Mouse (Mus musculus): Measurements from ENCODE around the gene Cyp24a1. TPM values are rescaled to one million over a fixed set of nuclear protein-coding genes. Genes with fewer than 3 reads are reported as not detected.

Gene Cyp24a1
- polyA plus RNA-seq, 1 experiment from 2014 or later, result 7.4 TPM

GRCm38 (mm10) chr2:170503343-170503742 is 6.4 kb upstream of the Cyp24a1 start:
- no peaks in the 10 kb centered on the region for H3K36me3 ChIP-seq (ENCODE audit: insufficient read depth, low read length)
- H3K9me3 ChIP-seq (replicated peaks; ENCODE audit: low read length), result no peaks in the 10 kb centered on the region
- 39% methylated on average over 8 of the region's 8 CpGs for WGBS
- TF ChIP-seq CTCF (IDR thresholded peaks at IDR 0.05; ENCODE audit: low read depth), result no peak
- H3K27ac ChIP-seq, result no peak overlapping the region
- DNase-seq (ENCODE audit: low spot score) (no peak), ATAC-seq (replicated peaks; ENCODE audit: low FRiP score, low read depth) (no peak)
- no peak overlapping the region for H3K4me3 ChIP-seq (replicated peaks; ENCODE audit: low read depth, low read length)
- no peak overlapping the region for H3K4me2 ChIP-seq (ENCODE audit: low read length)
- H3K4me1 ChIP-seq (replicated peaks; ENCODE audit: insufficient read depth, low read length), result no peaks in the 10 kb centered on the region
- H3K9ac ChIP-seq (ENCODE audit: low read depth, low read length), result no peak overlapping the region
- peaks cover 11% of the 10 kb centered on the region for H3K27me3 ChIP-seq (ENCODE audit: insufficient read depth, low read length)

GRCm38 (mm10) chr2:170498011-170498410 is 1.1 kb upstream of the Cyp24a1 start:
- WGBS, result 21% methylated on average over 8 of the region's 8 CpGs
- Histone ChIP-seq H3K4me2 (ENCODE audit: low read length) (no peak overlapping the region), H3K27ac (no peak overlapping the region), H3K9ac (ENCODE audit: low read depth, low read length) (no peak overlapping the region), H3K27me3 (ENCODE audit: insufficient read depth, low read length) (peaks cover 54% of the 10 kb centered on the region), H3K4me1 (replicated peaks; ENCODE audit: insufficient read depth, low read length) (no peaks in the 10 kb centered on the region), H3K36me3 (ENCODE audit: insufficient read depth, low read length) (no peaks in the 10 kb centered on the region), H3K9me3 (replicated peaks; ENCODE audit: low read length) (no peaks in the 10 kb centered on the region), H3K4me3 (replicated peaks; ENCODE audit: low read depth, low read length) (no peak overlapping the region)
- DNase-seq (ENCODE audit: low spot score) (no peak), ATAC-seq (replicated peaks; ENCODE audit: low FRiP score, low read depth) (no peak)
- no peak for TF ChIP-seq CTCF (IDR thresholded peaks at IDR 0.05; ENCODE audit: low read depth)

- 1% methylated on average over 46 of the region's 46 CpGs for WGBS
- Histone ChIP-seq H3K4me3 (replicated peaks; ENCODE audit: low read depth, low read length) (peak within 1 kb of the TSS; percentile 18), H3K9me3 (replicated peaks; ENCODE audit: low read length) (no peaks in the 10 kb centered on the region), H3K27ac (no peak within 1 kb of the TSS), H3K4me2 (ENCODE audit: low read length) (peak within 1 kb of the TSS; percentile 38; the same call in 1 of the 2 replicates), H3K9ac (ENCODE audit: low read depth, low read length) (0 out of 2 replicates have a peak within 1 kb of the TSS, but pooled peaks have one; percentile 31), H3K27me3 (ENCODE audit: insufficient read depth, low read length) (peaks cover 57% of the 10 kb centered on the region), H3K36me3 (ENCODE audit: insufficient read depth, low read length) (no peaks in the 10 kb centered on the region), H3K4me1 (replicated peaks; ENCODE audit: insufficient read depth, low read length) (no peaks in the 10 kb centered on the region)
- no peak for TF ChIP-seq CTCF (IDR thresholded peaks at IDR 0.05; ENCODE audit: low read depth)
- ATAC-seq (replicated peaks; ENCODE audit: low FRiP score, low read depth) (no peak), DNase-seq (ENCODE audit: low spot score) (peak; percentile 54)
Measured at GRCm38 (mm10) chr2:170496154-170496930, 603 bp downstream of the Cyp24a1 start, which contains the start of gene Pfdn4. Gene Pfdn4 (plus strand): TSS chr2:170496428.

GRCm38 (mm10) chr2:170494784-170495710 is 1.9 kb downstream of the Cyp24a1 start:
- Histone ChIP-seq H3K9me3 (replicated peaks; ENCODE audit: low read length) (no peaks in the 10 kb centered on the region), H3K9ac (ENCODE audit: low read depth, low read length) (no peak overlapping the region), H3K4me2 (ENCODE audit: low read length) (no peak overlapping the region), H3K4me1 (replicated peaks; ENCODE audit: insufficient read depth, low read length) (no peaks in the 10 kb centered on the region), H3K27me3 (ENCODE audit: insufficient read depth, low read length) (peaks cover 57% of the 10 kb centered on the region), H3K4me3 (replicated peaks; ENCODE audit: low read depth, low read length) (peak overlapping the region; percentile 18; the same call in 1 of the 2 replicates), H3K27ac (no peak overlapping the region), H3K36me3 (ENCODE audit: insufficient read depth, low read length) (no peaks in the 10 kb centered on the region)
- no peak for TF ChIP-seq CTCF (IDR thresholded peaks at IDR 0.05; ENCODE audit: low read depth)
- WGBS, result 6% methylated on average over 31 of the region's 31 CpGs
- DNase-seq (ENCODE audit: low spot score) (no peak), ATAC-seq (replicated peaks; ENCODE audit: low FRiP score, low read depth) (no peak)

GRCm38 (mm10) chr2:170487890-170488502 is 8.9 kb downstream of the Cyp24a1 start:
- no peak overlapping the region for H3K27ac ChIP-seq
- WGBS, result 59% methylated on average over 26 of the region's 26 CpGs
- peaks cover 9% of the 10 kb centered on the region; the same call in 1 of the 2 replicates for H3K27me3 ChIP-seq (ENCODE audit: insufficient read depth, low read length)
- no peaks in the 10 kb centered on the region for H3K4me1 ChIP-seq (replicated peaks; ENCODE audit: insufficient read depth, low read length)
- H3K36me3 ChIP-seq (ENCODE audit: insufficient read depth, low read length), result no peaks in the 10 kb centered on the region
- H3K9ac ChIP-seq (ENCODE audit: low read depth, low read length), result no peak overlapping the region
- ATAC-seq (replicated peaks; ENCODE audit: low FRiP score, low read depth), result no peak
- H3K9me3 ChIP-seq (replicated peaks; ENCODE audit: low read length), result no peaks in the 10 kb centered on the region
- no peak overlapping the region for H3K4me2 ChIP-seq (ENCODE audit: low read length)
- no peak for DNase-seq (ENCODE audit: low spot score)
- peak; percentile 69 for TF ChIP-seq CTCF (IDR thresholded peaks at IDR 0.05; ENCODE audit: low read depth)
- no peak overlapping the region for H3K4me3 ChIP-seq (replicated peaks; ENCODE audit: low read depth, low read length)

GRCm38 (mm10) chr2:170487202-170487601 is 9.7 kb downstream of the Cyp24a1 start:
- Histone ChIP-seq H3K4me1 (replicated peaks; ENCODE audit: insufficient read depth, low read length) (no peaks in the 10 kb centered on the region), H3K4me3 (replicated peaks; ENCODE audit: low read depth, low read length) (no peak overlapping the region)

More at GRCm38 (mm10) chr2:170487202-170487601, 9.7 kb downstream of the Cyp24a1 start:
- Histone ChIP-seq H3K27ac (no peak overlapping the region), H3K4me2 (ENCODE audit: low read length) (no peak overlapping the region), H3K9me3 (replicated peaks; ENCODE audit: low read length) (no peaks in the 10 kb centered on the region), H3K9ac (ENCODE audit: low read depth, low read length) (no peak overlapping the region), H3K27me3 (ENCODE audit: insufficient read depth, low read length) (peaks cover 3% of the 10 kb centered on the region; the same call in 1 of the 2 replicates), H3K36me3 (ENCODE audit: insufficient read depth, low read length) (no peaks in the 10 kb centered on the region)
- TF ChIP-seq CTCF (IDR thresholded peaks at IDR 0.05; ENCODE audit: low read depth), result no peak
- no peak for ATAC-seq (replicated peaks; ENCODE audit: low FRiP score, low read depth)
- no peak for DNase-seq (ENCODE audit: low spot score)
- WGBS, result 85% methylated on average over 7 of the region's 7 CpGs

Data from kidney, postnatal 0 days (tissue).